Mouse (Mus musculus) urinary bladder, postnatal 36 days (tissue): Measurements from ENCODE around the gene Atxn2.

Source experiments
- DNase-seq, 2 experiments: peaks; one replicate each; pipeline ENCODE4 v3.0.0; 2022; ENCODE audit warnings: low spot score in 2 of 2, mixed read lengths in 1 of 2

Gene Atxn2

DNA sequence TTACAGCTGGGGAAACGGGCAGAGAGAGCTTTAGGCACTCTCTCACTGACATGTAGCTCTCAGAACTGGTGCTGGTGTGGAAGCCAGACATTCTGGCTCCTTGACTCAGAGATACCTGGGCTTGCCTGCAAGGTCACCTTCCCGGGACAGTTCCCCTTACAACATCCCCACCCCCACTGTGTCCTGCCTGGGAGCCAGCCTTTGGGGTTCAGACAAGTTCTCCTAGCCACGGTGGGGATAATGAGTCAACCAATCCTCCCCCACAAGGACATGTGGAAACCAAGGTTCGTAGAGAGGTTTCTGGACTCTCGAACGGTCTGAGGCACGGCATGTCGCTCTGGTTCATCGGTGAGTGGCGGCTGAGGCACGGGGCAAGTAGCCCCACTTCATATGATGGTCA, 145.6 kb downstream of the Atxn2 start:
- no peak for DNase-seq

- DNase-seq, result no peak
Measured at GRCm38 (mm10) chr5:121858427-121858826, 147.3 kb downstream of the Atxn2 start.

GRCm38 (mm10) chr5:121861964-121862363, 150.8 kb downstream of the Atxn2 start:
- no peak for DNase-seq

- no peak for DNase-seq
Measured at GRCm38 (mm10) chr5:121864330-121864729, 153.2 kb downstream of the Atxn2 start.
